Mouse (Mus musculus): ENCODE measurements around the gene Tusc2. TPM values are rescaled to one million over a fixed set of nuclear protein-coding genes. Genes with fewer than 3 reads are reported as not detected.

Gene Tusc2
- total RNA-seq (2021) (10 to 100 TPM; 52.2 to 57.5 TPM), polyA plus RNA-seq (2012; rRNA removed) (88.2 and 94.1 TPM in 2 replicates)
- long read RNA-seq, transcript Tusc2-201 (3 exons, 1,665 nt) = major isoform, 60 of 68 reads
- long read RNA-seq, partial matches to known transcripts = 2 of 68 reads
- long read RNA-seq, other reads (novel, unspliced or antisense) = 6 of 68 reads

GRCm38 (mm10) chr9:107563029-107563581 lies at the start of gene Tusc2:
Tusc2 (plus strand) TSS chr9:107563255.
- DNase-seq = peak; percentile 97

- peak; percentile 80 for DNase-seq
These were observed 48.6 kb upstream of the Tusc2 start for GRCm38 (mm10) chr9:107514303-107514955.

- DNase-seq = no peak
These were observed 42.7 kb upstream of the Tusc2 start for GRCm38 (mm10) chr9:107520331-107520730.

- no peak for DNase-seq
These were observed 41.9 kb upstream of the Tusc2 start for GRCm38 (mm10) chr9:107521190-107521589.

- peak; percentile 63 for DNase-seq
These were observed 41.2 kb upstream of the Tusc2 start for GRCm38 (mm10) chr9:107521711-107522399.

GRCm38 (mm10) chr9:107522400-107522711 lies 40.7 kb upstream of the Tusc2 start:
- no peak for DNase-seq

GRCm38 (mm10) chr9:107526198-107527026 lies 36.6 kb upstream of the Tusc2 start:
- peak; percentile 84 for DNase-seq

- peak; percentile 97 for DNase-seq
These were observed 29.2 kb upstream of the Tusc2 start, which contains the start of gene Tmem115 for GRCm38 (mm10) chr9:107533791-107534407. Tmem115 (plus strand) TSS chr9:107533945.

GRCm38 (mm10) chr9:107534408-107535202 lies 28.4 kb upstream of the Tusc2 start:
- no peak for DNase-seq

- no peak for DNase-seq
These were observed 24.8 kb upstream of the Tusc2 start for GRCm38 (mm10) chr9:107538231-107538630.

- no peak for DNase-seq
These were observed 24.3 kb upstream of the Tusc2 start for GRCm38 (mm10) chr9:107538711-107539110.

- no peak for DNase-seq
These were observed 23.1 kb upstream of the Tusc2 start for GRCm38 (mm10) chr9:107539940-107540339.

- no peak for DNase-seq
These were observed 22.6 kb upstream of the Tusc2 start for GRCm38 (mm10) chr9:107540420-107540819.

GRCm38 (mm10) chr9:107541005-107541404 lies 22.1 kb upstream of the Tusc2 start:
- DNase-seq = no peak

- peak; percentile 98 for DNase-seq
These were observed 21.3 kb upstream of the Tusc2 start, which contains the start of the genes Cyb561d2 and Nprl2 for GRCm38 (mm10) chr9:107541474-107542351. Cyb561d2 (minus strand) TSS chr9:107542193. Nprl2 (plus strand) TSS chr9:107542226.

GRCm38 (mm10) chr9:107542352-107542686 lies 20.7 kb upstream of the Tusc2 start:
- no peak for DNase-seq

GRCm38 (mm10) chr9:107542721-107543120 lies 20.3 kb upstream of the Tusc2 start:
- no peak for DNase-seq

GRCm38 (mm10) chr9:107543299-107543698 lies 19.8 kb upstream of the Tusc2 start:
- no peak for DNase-seq

- no peak for DNase-seq
These were observed 18.8 kb upstream of the Tusc2 start for GRCm38 (mm10) chr9:107544196-107544700.

- no peak for DNase-seq
These were observed 18.3 kb upstream of the Tusc2 start for GRCm38 (mm10) chr9:107544729-107545128.

Data from adrenal gland, adult 2 months (tissue).